Mouse (Mus musculus): ENCODE results near the gene Ramp1. TPM values are rescaled to one million over a fixed set of nuclear protein-coding genes. Genes with fewer than 3 reads are reported as not detected.

Gene Ramp1
- polyA plus RNA-seq, 1 experiment from 2014 or later = 1.2 TPM

- Histone ChIP-seq H3K4me2 (replicated peaks; ENCODE audit: low read depth, low read length) (no peak overlapping the region), H3K9me3 (ENCODE audit: control insufficient read depth, low read length) (no peaks in the 10 kb centered on the region), H3K4me3 (ENCODE audit: low read length) (no peak overlapping the region), H3K4me1 (ENCODE audit: control insufficient read depth, insufficient read depth, low read length) (no peaks in the 10 kb centered on the region), H3K36me3 (ENCODE audit: control insufficient read depth, insufficient read depth, low read length) (no peaks in the 10 kb centered on the region), H3K9ac (ENCODE audit: low read depth, low read length) (no peak overlapping the region), H3K27me3 (ENCODE audit: control insufficient read depth, insufficient read depth, low read length) (no peaks in the 10 kb centered on the region), H3K27ac (ENCODE audit: low read depth, low read length) (no peak overlapping the region)
- WGBS = 81% methylated on average over 7 of the region's 7 CpGs
- ATAC-seq (ENCODE audit: low FRiP score, low TSS enrichment) = no peak
These were observed 40.2 kb downstream of the Ramp1 start for GRCm38 (mm10) chr1:91219641-91220321.

DNA sequence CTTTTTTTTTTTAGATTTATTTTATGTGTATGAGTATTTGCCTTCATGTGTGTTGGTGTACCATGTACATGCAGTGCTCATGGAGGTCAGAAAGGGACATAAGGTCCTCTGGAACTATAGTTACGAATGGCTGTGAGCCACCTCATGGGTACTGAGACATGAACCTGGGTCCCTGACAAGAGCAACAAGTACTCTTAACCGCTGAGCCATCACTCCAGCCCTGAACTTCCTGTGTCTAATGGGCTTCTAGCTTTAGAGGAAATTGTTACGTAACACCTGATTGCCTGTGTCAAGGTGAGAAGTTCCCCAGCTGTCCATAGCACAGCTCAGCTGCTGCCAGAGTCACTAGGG is 40.7 kb downstream of the Ramp1 start:
- Histone ChIP-seq H3K36me3 (ENCODE audit: control insufficient read depth, insufficient read depth, low read length) (no peaks in the 10 kb centered on the region), H3K4me3 (ENCODE audit: low read length) (no peak overlapping the region), H3K4me1 (ENCODE audit: control insufficient read depth, insufficient read depth, low read length) (no peaks in the 10 kb centered on the region), H3K9ac (ENCODE audit: low read depth, low read length) (no peak overlapping the region), H3K9me3 (ENCODE audit: control insufficient read depth, low read length) (no peaks in the 10 kb centered on the region), H3K27me3 (ENCODE audit: control insufficient read depth, insufficient read depth, low read length) (no peaks in the 10 kb centered on the region), H3K4me2 (replicated peaks; ENCODE audit: low read depth, low read length) (no peak overlapping the region), H3K27ac (ENCODE audit: low read depth, low read length) (no peak overlapping the region)
- 65% methylated on average over 3 of the region's 3 CpGs for whole genome bisulfite sequencing
- no peak for ATAC-seq (ENCODE audit: low FRiP score, low TSS enrichment)

DNA sequence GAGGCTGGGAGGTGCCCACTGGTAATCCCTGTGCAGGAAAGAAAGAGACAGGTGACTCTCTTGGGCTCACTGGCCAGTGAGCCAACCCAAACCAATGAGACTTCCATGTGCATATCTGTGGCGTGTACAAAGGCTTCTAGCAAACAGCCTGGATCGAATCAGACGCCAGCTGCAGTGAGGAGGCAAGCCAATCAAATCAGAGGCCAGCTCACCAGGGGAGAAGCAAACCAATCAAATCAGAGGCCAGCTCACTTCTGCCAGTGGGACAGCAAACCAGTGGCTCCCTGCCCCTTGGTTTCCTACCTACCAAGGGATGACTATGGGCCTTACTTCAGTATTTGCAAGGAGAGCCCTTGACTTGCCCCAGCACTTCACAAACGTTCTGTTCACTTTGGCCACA is 46.9 kb downstream of the Ramp1 start:
- Histone ChIP-seq H3K4me3 (ENCODE audit: low read length) (no peak overlapping the region), H3K9ac (ENCODE audit: low read depth, low read length) (no peak overlapping the region), H3K9me3 (ENCODE audit: control insufficient read depth, low read length) (no peaks in the 10 kb centered on the region), H3K27me3 (ENCODE audit: control insufficient read depth, insufficient read depth, low read length) (no peaks in the 10 kb centered on the region), H3K27ac (ENCODE audit: low read depth, low read length) (no peak overlapping the region), H3K4me2 (replicated peaks; ENCODE audit: low read depth, low read length) (no peak overlapping the region), H3K36me3 (ENCODE audit: control insufficient read depth, insufficient read depth, low read length) (no peaks in the 10 kb centered on the region), H3K4me1 (ENCODE audit: control insufficient read depth, insufficient read depth, low read length) (no peaks in the 10 kb centered on the region)
- ATAC-seq (ENCODE audit: low FRiP score, low TSS enrichment) = no peak
- 85% methylated on average over 4 of the region's 4 CpGs for WGBS

DNA sequence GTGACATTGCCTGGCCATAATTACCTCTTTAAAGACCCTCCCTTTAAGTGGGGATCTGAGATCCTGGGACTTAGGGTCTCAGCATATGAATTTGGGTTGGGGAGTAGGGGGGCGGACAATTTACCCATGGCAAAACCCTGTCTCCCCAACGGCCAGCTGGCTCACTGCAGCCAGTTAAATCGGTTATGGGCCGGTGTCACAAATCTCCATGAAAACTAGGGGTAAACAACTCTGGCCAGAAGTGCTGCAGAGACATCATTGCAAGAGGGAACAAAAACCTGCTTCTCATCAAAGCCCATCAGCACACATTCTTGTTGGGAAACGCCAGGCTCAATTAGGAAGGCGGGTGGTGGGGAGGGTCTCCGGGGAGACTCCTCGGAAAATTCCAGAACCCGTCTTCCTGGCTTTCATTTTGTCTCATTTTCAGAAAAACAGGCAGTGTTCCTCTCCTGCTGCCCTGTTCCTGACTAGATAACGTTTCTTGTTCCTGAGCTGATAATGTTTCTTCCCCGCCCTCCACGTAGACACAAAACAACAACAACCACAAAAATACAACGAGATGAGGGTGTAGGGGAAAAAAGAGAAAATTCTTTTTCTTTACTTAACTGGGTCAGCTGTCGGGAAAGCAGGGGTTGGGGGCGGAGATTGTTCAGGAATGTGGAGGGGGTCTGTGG is 47.9 kb downstream of the Ramp1 start:
- H3K4me3 ChIP-seq (ENCODE audit: low read length) = no peak overlapping the region
- no peaks in the 10 kb centered on the region for H3K4me1 ChIP-seq (ENCODE audit: control insufficient read depth, insufficient read depth, low read length)
- WGBS = 67% methylated on average over 15 of the region's 15 CpGs
- H3K4me2 ChIP-seq (replicated peaks; ENCODE audit: low read depth, low read length) = no peak overlapping the region
- H3K27ac ChIP-seq (ENCODE audit: low read depth, low read length) = no peak overlapping the region
- no peaks in the 10 kb centered on the region for H3K27me3 ChIP-seq (ENCODE audit: control insufficient read depth, insufficient read depth, low read length)
- H3K9ac ChIP-seq (ENCODE audit: low read depth, low read length) = no peak overlapping the region
- no peaks in the 10 kb centered on the region for H3K9me3 ChIP-seq (ENCODE audit: control insufficient read depth, low read length)
- no peak for ATAC-seq (ENCODE audit: low FRiP score, low TSS enrichment)
- no peaks in the 10 kb centered on the region for H3K36me3 ChIP-seq (ENCODE audit: control insufficient read depth, insufficient read depth, low read length)

GRCm38 (mm10) chr1:91231142-91231541 is 51.5 kb downstream of the Ramp1 start:
- H3K4me2 ChIP-seq (replicated peaks; ENCODE audit: low read depth, low read length) = no peak overlapping the region
- no peak for ATAC-seq (ENCODE audit: low FRiP score, low TSS enrichment)
- no peak overlapping the region for H3K4me3 ChIP-seq (ENCODE audit: low read length)
- H3K9ac ChIP-seq (ENCODE audit: low read depth, low read length) = no peak overlapping the region
- WGBS = 82% methylated on average over 6 of the region's 6 CpGs
- H3K9me3 ChIP-seq (ENCODE audit: control insufficient read depth, low read length) = no peaks in the 10 kb centered on the region
- no peaks in the 10 kb centered on the region for H3K36me3 ChIP-seq (ENCODE audit: control insufficient read depth, insufficient read depth, low read length)
- H3K27me3 ChIP-seq (ENCODE audit: control insufficient read depth, insufficient read depth, low read length) = no peaks in the 10 kb centered on the region
- H3K4me1 ChIP-seq (ENCODE audit: control insufficient read depth, insufficient read depth, low read length) = no peaks in the 10 kb centered on the region
- H3K27ac ChIP-seq (ENCODE audit: low read depth, low read length) = no peak overlapping the region

GRCm38 (mm10) chr1:91231896-91232295 is 52.3 kb downstream of the Ramp1 start:
- H3K36me3 ChIP-seq (ENCODE audit: control insufficient read depth, insufficient read depth, low read length) = no peaks in the 10 kb centered on the region
- no peaks in the 10 kb centered on the region for H3K4me1 ChIP-seq (ENCODE audit: control insufficient read depth, insufficient read depth, low read length)
- ATAC-seq (ENCODE audit: low FRiP score, low TSS enrichment) = no peak
- no peaks in the 10 kb centered on the region for H3K27me3 ChIP-seq (ENCODE audit: control insufficient read depth, insufficient read depth, low read length)
- H3K27ac ChIP-seq (ENCODE audit: low read depth, low read length) = no peak overlapping the region
- no peaks in the 10 kb centered on the region for H3K9me3 ChIP-seq (ENCODE audit: control insufficient read depth, low read length)
- no peak overlapping the region for H3K9ac ChIP-seq (ENCODE audit: low read depth, low read length)
- WGBS = 62% methylated on average over 5 of the region's 5 CpGs
- H3K4me3 ChIP-seq (ENCODE audit: low read length) = no peak overlapping the region
- H3K4me2 ChIP-seq (replicated peaks; ENCODE audit: low read depth, low read length) = no peak overlapping the region

- ATAC-seq (ENCODE audit: low FRiP score, low TSS enrichment) = no peak
- no peak overlapping the region for H3K9ac ChIP-seq (ENCODE audit: low read depth, low read length)
- H3K36me3 ChIP-seq (ENCODE audit: control insufficient read depth, insufficient read depth, low read length) = no peaks in the 10 kb centered on the region
- no peak overlapping the region for H3K27ac ChIP-seq (ENCODE audit: low read depth, low read length)
- H3K27me3 ChIP-seq (ENCODE audit: control insufficient read depth, insufficient read depth, low read length) = no peaks in the 10 kb centered on the region
- H3K4me2 ChIP-seq (replicated peaks; ENCODE audit: low read depth, low read length) = no peak overlapping the region
- no peaks in the 10 kb centered on the region for H3K9me3 ChIP-seq (ENCODE audit: control insufficient read depth, low read length)
- 61% methylated on average over 5 of the region's 5 CpGs for WGBS
- no peaks in the 10 kb centered on the region for H3K4me1 ChIP-seq (ENCODE audit: control insufficient read depth, insufficient read depth, low read length)
- no peak overlapping the region for H3K4me3 ChIP-seq (ENCODE audit: low read length)
These were observed 55.8 kb downstream of the Ramp1 start for GRCm38 (mm10) chr1:91235395-91235794.

DNA sequence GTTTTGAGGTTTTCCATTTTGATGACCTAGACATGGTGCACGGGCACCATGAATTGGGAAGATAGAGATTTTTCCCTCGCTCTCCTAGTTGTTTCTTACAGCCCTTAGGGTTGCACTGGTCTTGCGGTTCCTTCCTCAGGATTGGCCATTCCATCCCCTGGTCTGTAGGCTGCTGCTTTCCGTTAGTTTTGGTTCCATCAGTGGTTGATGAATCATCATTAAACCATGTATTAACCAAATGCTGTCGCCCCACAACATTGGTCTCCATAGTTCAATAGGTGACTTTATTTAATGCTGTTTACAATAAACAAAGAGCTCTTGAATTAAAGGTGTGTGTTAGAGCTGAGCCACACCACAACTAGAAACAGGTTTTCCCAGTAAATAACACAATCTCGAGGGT is 58.1 kb downstream of the Ramp1 start:
- no peaks in the 10 kb centered on the region for H3K9me3 ChIP-seq (ENCODE audit: control insufficient read depth, low read length)
- no peak overlapping the region for H3K4me3 ChIP-seq (ENCODE audit: low read length)
- 82% methylated on average over 6 of the region's 6 CpGs for WGBS
- no peak overlapping the region for H3K27ac ChIP-seq (ENCODE audit: low read depth, low read length)
- H3K4me2 ChIP-seq (replicated peaks; ENCODE audit: low read depth, low read length) = no peak overlapping the region
- ATAC-seq (ENCODE audit: low FRiP score, low TSS enrichment) = no peak
- H3K4me1 ChIP-seq (ENCODE audit: control insufficient read depth, insufficient read depth, low read length) = no peaks in the 10 kb centered on the region
- H3K36me3 ChIP-seq (ENCODE audit: control insufficient read depth, insufficient read depth, low read length) = no peaks in the 10 kb centered on the region
- H3K27me3 ChIP-seq (ENCODE audit: control insufficient read depth, insufficient read depth, low read length) = no peaks in the 10 kb centered on the region
- no peak overlapping the region for H3K9ac ChIP-seq (ENCODE audit: low read depth, low read length)

- H3K36me3 ChIP-seq (ENCODE audit: control insufficient read depth, insufficient read depth, low read length) = no peaks in the 10 kb centered on the region
- WGBS = 23% methylated on average over 5 of the region's 5 CpGs
These were observed 59.5 kb downstream of the Ramp1 start for GRCm38 (mm10) chr1:91239112-91239511.

More at GRCm38 (mm10) chr1:91239112-91239511, 59.5 kb downstream of the Ramp1 start:
- ATAC-seq (ENCODE audit: low FRiP score, low TSS enrichment) = no peak
- H3K4me1 ChIP-seq (ENCODE audit: control insufficient read depth, insufficient read depth, low read length) = no peaks in the 10 kb centered on the region
- no peak overlapping the region for H3K27ac ChIP-seq (ENCODE audit: low read depth, low read length)
- H3K9ac ChIP-seq (ENCODE audit: low read depth, low read length) = no peak overlapping the region
- no peaks in the 10 kb centered on the region for H3K9me3 ChIP-seq (ENCODE audit: control insufficient read depth, low read length)
- no peak overlapping the region for H3K4me2 ChIP-seq (replicated peaks; ENCODE audit: low read depth, low read length)
- no peaks in the 10 kb centered on the region for H3K27me3 ChIP-seq (ENCODE audit: control insufficient read depth, insufficient read depth, low read length)
- H3K4me3 ChIP-seq (ENCODE audit: low read length) = no peak overlapping the region

Data from kidney, embryonic 14.5 days (tissue).